Mouse (Mus musculus) myocyte (in vitro differentiated cells): ENCODE measurements at regions not wholly inside any gene's neighbourhood (a gene's known extent, or its start where the extent isn't known, plus 50 kb on each side); places are given as distances from the start of the nearest gene placed in this dataset.

Experiments
- E2F4 ChIP-seq: IDR thresholded peaks from one replicate; pipeline ENCODE4 v1.6.1; 2011; ENCODE audit warnings: mild to moderate bottlenecking, control low read depth, moderate library complexity; ENCODE audit not compliant: insufficient read depth
- MAX ChIP-seq: IDR thresholded peaks from one replicate; pipeline ENCODE4 v1.6.1; 2011; ENCODE audit warnings: low read depth, mild to moderate bottlenecking, control low read depth
- MYOD1 ChIP-seq, 3 experiments: IDR thresholded peaks; one replicate each; pipeline ENCODE4 v1.6.1; 2011; ENCODE audit warnings: control low read depth in 2 of 3, low read depth in 2 of 3, mild to moderate bottlenecking in 2 of 3, moderate library complexity in 1 of 3; ENCODE audit not compliant: insufficient read length in 2 of 3, control insufficient read depth in 1 of 3
- MYOG ChIP-seq, 3 experiments: IDR thresholded peaks; one replicate each; pipeline ENCODE4 v1.6.1; 2011; ENCODE audit warnings: control low read depth in 2 of 3, low read depth in 2 of 3, mild to moderate bottlenecking in 2 of 3; ENCODE audit not compliant: insufficient read length in 2 of 3, control insufficient read depth in 1 of 3, insufficient read depth in 1 of 3
- POLR2A ChIP-seq: IDR thresholded peaks from one replicate; pipeline ENCODE4 v1.6.1; 2011; ENCODE audit warnings: low read depth, mild to moderate bottlenecking, control low read depth, moderate library complexity; ENCODE audit not compliant: insufficient read length
- POLR2AphosphoS2 ChIP-seq: IDR thresholded peaks from one replicate; pipeline ENCODE4 v1.6.1; 2011; ENCODE audit warnings: low read depth, control low read depth; ENCODE audit not compliant: insufficient read length
- SRF ChIP-seq: IDR thresholded peaks from one replicate; pipeline ENCODE4 v1.6.1; 2011; ENCODE audit warnings: low read depth; ENCODE audit not compliant: control insufficient read depth, insufficient read length
- TCF12 ChIP-seq: IDR thresholded peaks from one replicate; pipeline ENCODE4 v1.6.1; 2011; ENCODE audit warnings: mild to moderate bottlenecking, control low read depth; ENCODE audit not compliant: poor library complexity, insufficient read depth, severe bottlenecking
- USF1 ChIP-seq: IDR thresholded peaks from one replicate; pipeline ENCODE4 v1.6.1; 2011; ENCODE audit warnings: low read depth, mild to moderate bottlenecking, control low read depth, moderate library complexity

DNA sequence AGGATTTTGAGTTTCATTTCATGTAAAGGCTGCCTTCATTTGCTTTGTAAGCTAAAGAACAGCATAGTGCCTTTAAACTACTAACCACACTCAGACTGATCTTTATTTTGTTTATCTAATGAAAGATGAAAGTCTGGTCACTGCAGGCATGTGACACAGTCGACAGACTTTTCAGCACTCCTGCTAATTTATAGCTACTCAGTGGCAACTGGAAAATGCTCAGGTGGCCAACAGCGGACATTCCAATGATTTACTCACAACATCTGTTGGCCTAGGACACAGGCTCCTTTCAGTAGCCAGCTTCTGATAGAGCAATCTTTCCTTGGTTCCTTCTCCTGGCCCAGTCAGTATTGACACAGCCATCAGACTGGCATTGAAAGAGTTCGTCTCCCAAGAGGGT is 116.8 kb upstream of the Sema3e start:
- peak; percentile 77 for TF ChIP-seq USF1
- TF ChIP-seq TCF12, result peak; percentile 93
- no peak for TF ChIP-seq POLR2A
- TF ChIP-seq MAX, result no peak
- peak in 2 of 3 experiments; percentile 58 to 67 for TF ChIP-seq MYOG (IDR thresholded peaks at IDR 0.05; ENCODE audit: control insufficient read depth in 1 of 3, insufficient read depth in 1 of 3, insufficient read length in 2 of 3, low read depth in 2 of 3)
- no peak for TF ChIP-seq E2F4
- peak; percentile 36 to 93 (median 89) for TF ChIP-seq MYOD1 (IDR thresholded peaks at IDR 0.05; ENCODE audit: control insufficient read depth in 1 of 3, insufficient read length in 2 of 3, low read depth in 2 of 3)
- no peak for TF ChIP-seq POLR2AphosphoS2
- TF ChIP-seq SRF, result no peak
